Mouse (Mus musculus): Measurements from ENCODE around the gene Asgr1.
A peak's percentile ranks its signal among the peaks of the same experiment; 100 is the strongest.

DNA sequence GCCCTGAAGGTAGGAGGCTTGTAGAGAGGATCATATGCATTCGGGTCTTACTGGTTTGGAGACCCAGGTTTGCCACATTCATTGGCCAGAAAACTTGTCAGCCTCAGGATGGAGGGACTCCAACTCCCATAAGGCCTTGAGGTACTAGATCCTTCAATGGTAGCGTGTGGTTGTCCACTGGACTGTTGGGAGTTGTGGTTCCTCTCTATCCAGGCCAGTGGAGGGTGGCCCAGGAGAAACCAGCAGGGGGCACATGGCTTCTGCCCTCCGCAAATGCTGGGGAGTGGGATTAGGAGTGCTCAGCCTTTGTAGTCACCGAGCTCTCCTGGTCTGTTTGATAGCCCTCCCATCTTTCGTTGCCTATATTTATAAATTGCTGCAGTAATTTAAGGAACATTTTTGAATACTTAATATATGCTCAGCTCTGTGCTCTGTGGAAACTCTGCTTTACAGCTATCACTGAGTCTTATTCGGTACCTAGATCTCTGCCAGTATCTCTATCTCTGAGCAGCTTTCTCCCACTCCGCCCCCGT lies 33.1 kb upstream of the Asgr1 start:
- TF ChIP-seq EP300 (IDR thresholded peaks at IDR 0.05; ENCODE audit: low read depth) (no peak), CTCF (IDR thresholded peaks at IDR 0.05; ENCODE audit: low read depth) (peak; percentile 70)
